Mouse (Mus musculus): ENCODE results near the gene Rapgef4. TPM values are rescaled to one million over a fixed set of nuclear protein-coding genes. Genes with fewer than 3 reads are reported as not detected.
A peak's percentile ranks its signal among the peaks of the same experiment; 100 is the strongest.

Gene Rapgef4
- total RNA-seq, 2 experiments from 2014 or later: 14.1 to 15.0 TPM

GRCm38 (mm10) chr2:72206530-72207248 lies 225.6 kb downstream of the Rapgef4 start:
- no peak for DNase-seq
- intact Hi-C loops (cut with DNase I): no loop called here

- intact Hi-C loops (cut with DNase I): no loop called here
- no peak for DNase-seq
Measured at GRCm38 (mm10) chr2:72217336-72217735, 236.3 kb downstream of the Rapgef4 start.

GRCm38 (mm10) chr2:72219921-72220320 lies 238.9 kb downstream of the Rapgef4 start:
- DNase-seq: peak; percentile 52 to 75
- intact Hi-C loops (cut with DNase I): loop anchor here (2.0 kb wide), 1 partner anchor 181 kb away; no protein-coding TSS in a partner anchor

GRCm38 (mm10) chr2:72221283-72221682 lies 240.2 kb downstream of the Rapgef4 start:
- no peak for DNase-seq
- intact Hi-C loops (cut with DNase I): no loop called here

GRCm38 (mm10) chr2:72221706-72222105 lies 240.7 kb downstream of the Rapgef4 start:
- intact Hi-C loops (cut with DNase I): no loop called here

GRCm38 (mm10) chr2:72222276-72222675 lies 241.2 kb downstream of the Rapgef4 start:
- intact Hi-C loops (cut with DNase I): no loop called here
- no peak for DNase-seq

More at GRCm38 (mm10) chr2:72221706-72222105, 240.7 kb downstream of the Rapgef4 start:
- no peak for DNase-seq

GRCm38 (mm10) chr2:72222736-72223455 lies 241.9 kb downstream of the Rapgef4 start:
- intact Hi-C loops (cut with DNase I): no loop called here
- no peak for DNase-seq

GRCm38 (mm10) chr2:72223479-72223878 lies 242.4 kb downstream of the Rapgef4 start:
- intact Hi-C loops (cut with DNase I): no loop called here
- DNase-seq: no peak

- DNase-seq: no peak
- intact Hi-C loops (cut with DNase I): no loop called here
Measured at GRCm38 (mm10) chr2:72226006-72226405, 245.0 kb downstream of the Rapgef4 start.

GRCm38 (mm10) chr2:72227416-72227815 lies 246.4 kb downstream of the Rapgef4 start:
- DNase-seq: no peak
- intact Hi-C loops (cut with DNase I): no loop called here

- no peak for DNase-seq
- intact Hi-C loops (cut with DNase I): no loop called here
Measured at GRCm38 (mm10) chr2:72228881-72229280, 247.8 kb downstream of the Rapgef4 start.

GRCm38 (mm10) chr2:72230545-72230944 lies 249.5 kb downstream of the Rapgef4 start:
- intact Hi-C loops (cut with DNase I): no loop called here
- DNase-seq: peak in 1 of 2 experiments; percentile 21

GRCm38 (mm10) chr2:72234085-72234484 lies 253.0 kb downstream of the Rapgef4 start:
- intact Hi-C loops (cut with DNase I): loop anchor here (2.0 kb wide), 1 partner anchor 1045 kb away; no protein-coding TSS in a partner anchor
- no peak for DNase-seq

- DNase-seq: peak; percentile 88 to 89
- intact Hi-C loops (cut with DNase I): loop anchor here (1.0 to 5.0 kb wide), 3 partner anchors 52 to 1044 kb away; partner anchors contain the start of gene Map3k20
Measured at GRCm38 (mm10) chr2:72234943-72235342, 253.9 kb downstream of the Rapgef4 start.

- DNase-seq: peak; percentile 69 to 71
- intact Hi-C loops (cut with DNase I): loop anchor here (1.0 to 5.0 kb wide), 3 partner anchors 52 to 1043 kb away; partner anchors contain the start of gene Map3k20
Measured at GRCm38 (mm10) chr2:72235361-72235901, 254.4 kb downstream of the Rapgef4 start.

GRCm38 (mm10) chr2:72238421-72238820 lies 257.4 kb downstream of the Rapgef4 start:
- intact Hi-C loops (cut with DNase I): loop anchor here (5.0 kb wide), 1 partner anchor 49 kb away; the partner anchor contains the start of gene Map3k20
- no peak for DNase-seq

GRCm38 (mm10) chr2:72238925-72239324 lies 257.9 kb downstream of the Rapgef4 start:
- intact Hi-C loops (cut with DNase I): loop anchor here (5.0 kb wide), 1 partner anchor 48 kb away; the partner anchor contains the start of gene Map3k20
- DNase-seq: no peak

GRCm38 (mm10) chr2:72239456-72239855 lies 258.4 kb downstream of the Rapgef4 start:
- DNase-seq: no peak
- intact Hi-C loops (cut with DNase I): loop anchor here (5.0 kb wide), 1 partner anchor 48 kb away; the partner anchor contains the start of gene Map3k20

- peak in 1 of 2 experiments; percentile 39 for DNase-seq
- intact Hi-C loops (cut with DNase I): loop anchor here (5.0 kb wide), 1 partner anchor 47 kb away; the partner anchor contains the start of gene Map3k20
Measured at GRCm38 (mm10) chr2:72239993-72240392, 259.0 kb downstream of the Rapgef4 start.

GRCm38 (mm10) chr2:72240691-72241090 lies 259.7 kb downstream of the Rapgef4 start:
- DNase-seq: no peak
- intact Hi-C loops (cut with DNase I): no loop called here
